Mouse (Mus musculus) cerebellum, adult 2 months (tissue): ENCODE results near the gene 4933428G20Rik. TPM values are rescaled to one million over a fixed set of nuclear protein-coding genes. Genes with fewer than 3 reads are reported as not detected.
A peak's percentile ranks its signal among the peaks of the same experiment; 100 is the strongest.

Experiments
- DNase-seq, 2 experiments: peaks; one replicate each; pipeline ENCODE4 v3.0.0; 2021
- H3K27ac ChIP-seq: fragments of 200-500 bp; 2 replicates; pipeline ENCODE4 v1.5.1; 2012; ENCODE audit warnings: low read length, control low read depth, inconsistent platforms; ENCODE audit not compliant: insufficient read depth
- H3K27me3 ChIP-seq: fragments of 200-500 bp; 2 replicates; pipeline ENCODE4 v1.6.1; 2012; ENCODE audit warnings: inconsistent platforms, mild to moderate bottlenecking, low read length, moderate library complexity; ENCODE audit not compliant: control insufficient read depth, insufficient read depth
- H3K4me1 ChIP-seq: fragments of 200-500 bp; 2 replicates; pipeline ENCODE4 v1.6.1; 2011; ENCODE audit warnings: low read length; ENCODE audit not compliant: control insufficient read depth, insufficient read depth
- H3K4me3 ChIP-seq: fragments of 200-500 bp; replicated peaks from 2 replicates; pipeline ENCODE3; 2011; ENCODE audit warnings: mild to moderate bottlenecking, low read depth, low read length, control low read depth; ENCODE audit not compliant: insufficient read depth
- CTCF ChIP-seq: fragments of 200-500 bp; IDR thresholded peaks from 2 replicates; pipeline ENCODE4 v1.5.1; 2011; ENCODE audit warnings: low read depth, mild to moderate bottlenecking, control low read depth, low read length, moderate library complexity, borderline replicate concordance; ENCODE audit not compliant: insufficient read depth
- POLR2A ChIP-seq: fragments of 200-500 bp; IDR thresholded peaks from 2 replicates; pipeline ENCODE4 v1.6.1; 2011; ENCODE audit warnings: low read length, control low read depth, borderline replicate concordance; ENCODE audit not compliant: insufficient read depth
- WGBS: fragments of 180-500 bp; shearing (Covaris S2); methylation state at CpG from one replicate; pipeline ENCODE4 v1.1.7; 2018; 5-methylcytosine and 5-hydroxymethylcytosine counted together
- polyA plus RNA-seq: library from polyadenylated mRNA; depleted of rRNA; stranded (reverse); fragments of >200 nt; gene quantifications from 2 replicates; pipeline ENCODE4 v1.2.3, GENCODE M21; 2012

The 4933428G20Rik gene
- polyA plus RNA-seq, 1 experiment = not detected

GRCm38 (mm10) chr11:97463166-97463565 lies 37.0 kb downstream of the 4933428G20Rik start:
- no peak overlapping the region for H3K4me3 ChIP-seq
- no peak for DNase-seq
- TF ChIP-seq CTCF (no peak), POLR2A (no peak)
- H3K4me1 ChIP-seq = peaks cover 20% of the 10 kb centered on the region
- 71% methylated on average over 33 of the region's 33 CpGs for WGBS
- H3K27ac ChIP-seq = no peak overlapping the region
- no peaks in the 10 kb centered on the region for H3K27me3 ChIP-seq

- TF ChIP-seq CTCF = no peak
- no peak for TF ChIP-seq POLR2A
Observed at GRCm38 (mm10) chr11:97462538-97462937, 37.6 kb downstream of the 4933428G20Rik start.

GRCm38 (mm10) chr11:97461307-97461820 lies 38.8 kb downstream of the 4933428G20Rik start:
- no peak for TF ChIP-seq CTCF
- TF ChIP-seq POLR2A = no peak
- WGBS = 79% methylated on average over 3 of the region's 3 CpGs
- no peak for DNase-seq
- no peak overlapping the region for H3K4me3 ChIP-seq
- no peak overlapping the region for H3K27ac ChIP-seq
- peaks cover 8% of the 10 kb centered on the region for H3K4me1 ChIP-seq
- no peaks in the 10 kb centered on the region for H3K27me3 ChIP-seq

More at GRCm38 (mm10) chr11:97462538-97462937, 37.6 kb downstream of the 4933428G20Rik start:
- DNase-seq = no peak
- WGBS = 88% methylated on average over 6 of the region's 6 CpGs
- Histone ChIP-seq H3K27me3 (no peaks in the 10 kb centered on the region), H3K4me1 (peaks cover 16% of the 10 kb centered on the region), H3K4me3 (no peak overlapping the region), H3K27ac (no peak overlapping the region)

GRCm38 (mm10) chr11:97457120-97457519 lies 43.0 kb downstream of the 4933428G20Rik start:
- no peaks in the 10 kb centered on the region for H3K27me3 ChIP-seq
- H3K27ac ChIP-seq = no peak overlapping the region
- TF ChIP-seq POLR2A (no peak), CTCF (no peak)
- H3K4me1 ChIP-seq = peaks cover 24% of the 10 kb centered on the region
- no peak overlapping the region for H3K4me3 ChIP-seq
- no peak for DNase-seq
- 86% methylated on average over 4 of the region's 4 CpGs for WGBS

- Histone ChIP-seq H3K27me3 (no peaks in the 10 kb centered on the region), H3K27ac (peak overlapping the region; percentile 65), H3K4me3 (peak overlapping the region; percentile 93), H3K4me1 (peaks cover 42% of the 10 kb centered on the region)
- peak; percentile 79 to 81 for DNase-seq
- TF ChIP-seq CTCF (no peak), POLR2A (no peak)
- WGBS = 6% methylated on average over 15 of the region's 15 CpGs
Observed at GRCm38 (mm10) chr11:97451625-97452024, 48.5 kb downstream of the 4933428G20Rik start.

GRCm38 (mm10) chr11:97450305-97450922 lies 49.7 kb downstream of the 4933428G20Rik start:
- no peaks in the 10 kb centered on the region for H3K27me3 ChIP-seq
- peak overlapping the region; percentile 93 for H3K4me3 ChIP-seq
- WGBS = 3% methylated on average over 10 of the region's 10 CpGs
- DNase-seq = peak; percentile 70 to 75
- H3K27ac ChIP-seq = peak overlapping the region; percentile 96
- H3K4me1 ChIP-seq = peaks cover 42% of the 10 kb centered on the region
- no peak for TF ChIP-seq CTCF
- no peak for TF ChIP-seq POLR2A

GRCm38 (mm10) chr11:97449601-97450293 lies 50.4 kb downstream of the 4933428G20Rik start:
- Histone ChIP-seq H3K27ac (peak overlapping the region; percentile 96), H3K27me3 (no peaks in the 10 kb centered on the region), H3K4me3 (peak overlapping the region; percentile 93), H3K4me1 (peaks cover 42% of the 10 kb centered on the region)
- WGBS = under 1% methylated on average over 15 of the region's 15 CpGs
- TF ChIP-seq POLR2A (peak; percentile 59; the same call in 1 of the 2 replicates), CTCF (no peak)
- peak; percentile 81 to 83 for DNase-seq
